Mouse (Mus musculus) frontal cortex, postnatal 10 days (tissue): ENCODE measurements at regions not wholly inside any gene's neighbourhood (a gene's known extent, or its start where the extent isn't known, plus 50 kb on each side); places are given as distances from the start of the nearest gene placed in this dataset.

Experiments used
- DNase-seq, 2 experiments: peaks; one replicate each; pipeline ENCODE4 v3.0.0; 2022; ENCODE audit warnings: low spot score in 2 of 2, mixed read lengths in 1 of 2

DNA sequence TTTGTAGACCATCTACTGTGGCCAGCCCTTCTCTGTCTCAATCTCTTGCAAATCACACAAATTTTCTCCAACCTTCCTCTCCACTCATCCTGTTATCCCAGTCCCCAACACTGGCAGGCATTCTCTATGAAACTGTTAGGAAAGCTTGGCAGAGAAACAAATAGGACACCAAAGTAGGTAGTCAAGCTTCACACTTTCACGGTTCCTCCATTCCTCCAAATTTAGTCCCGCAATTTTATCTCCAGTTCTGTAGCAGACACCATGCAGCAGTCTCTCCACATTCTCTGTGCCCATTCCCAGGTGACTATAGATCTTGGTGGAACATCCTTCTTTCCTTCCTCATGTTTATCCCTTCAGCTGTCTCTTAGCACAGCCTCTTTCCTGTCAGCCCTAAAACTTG lies 856.9 kb downstream of the Zpld1 start:
- DNase-seq = no peak

DNA sequence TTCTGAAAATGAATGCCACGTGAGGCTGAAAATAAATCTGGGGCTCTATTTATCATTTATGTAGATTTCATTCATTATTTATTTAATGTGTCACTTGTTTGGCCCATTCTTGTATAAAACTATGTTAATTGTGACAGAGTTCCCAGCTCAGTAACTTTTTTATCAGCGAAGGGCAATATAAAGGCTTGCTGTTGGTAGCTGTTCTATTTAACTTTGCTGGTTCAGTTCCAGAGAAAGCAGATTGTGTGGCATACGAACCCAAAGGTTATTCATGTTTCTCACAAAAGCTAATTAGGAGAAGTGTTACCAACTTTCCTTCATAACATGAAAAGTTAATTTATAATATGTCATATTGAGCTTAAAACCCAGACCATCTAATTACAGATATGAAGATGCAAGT lies 891.1 kb downstream of the Zpld1 start:
- DNase-seq = no peak

DNA sequence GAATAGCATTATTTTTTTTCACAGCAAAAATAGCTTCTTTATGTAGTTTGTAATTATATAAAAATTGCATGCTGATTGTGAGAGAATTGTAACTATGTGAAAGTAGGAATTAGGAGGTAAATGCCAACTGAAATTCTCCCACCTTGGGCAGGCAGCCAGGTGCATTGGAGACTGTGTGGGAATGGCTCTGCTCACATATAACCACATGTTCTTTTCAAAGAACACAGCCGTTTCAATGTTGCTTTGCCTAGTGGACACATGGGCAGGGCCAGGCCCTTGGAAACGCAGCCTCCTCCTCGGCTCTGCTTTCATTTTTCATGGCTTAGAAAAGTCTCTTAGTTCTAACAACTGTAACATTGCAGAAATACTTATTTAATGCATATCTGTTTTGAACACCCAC lies 913.8 kb downstream of the Zpld1 start:
- DNase-seq = peak in 1 of 2 experiments; percentile 5

DNA sequence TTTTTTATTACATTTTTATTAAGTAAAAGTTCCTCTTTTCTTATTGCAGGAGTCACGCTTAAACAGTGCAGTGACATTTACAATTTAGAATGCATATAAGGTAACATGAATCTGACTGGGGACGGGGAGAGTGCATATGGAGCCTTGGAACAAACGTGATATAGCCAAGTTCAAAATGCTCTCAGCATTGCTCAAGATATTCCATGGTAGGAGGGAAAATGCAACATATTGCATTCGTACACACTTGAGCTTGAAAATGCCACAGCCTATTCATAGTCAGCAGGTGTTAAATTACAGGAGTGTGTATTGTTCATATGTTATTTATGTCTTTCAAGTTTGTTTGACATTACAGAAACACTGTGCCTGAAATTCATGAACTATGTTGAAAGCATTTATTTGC lies 922.8 kb downstream of the Zpld1 start:
- DNase-seq = no peak

DNA sequence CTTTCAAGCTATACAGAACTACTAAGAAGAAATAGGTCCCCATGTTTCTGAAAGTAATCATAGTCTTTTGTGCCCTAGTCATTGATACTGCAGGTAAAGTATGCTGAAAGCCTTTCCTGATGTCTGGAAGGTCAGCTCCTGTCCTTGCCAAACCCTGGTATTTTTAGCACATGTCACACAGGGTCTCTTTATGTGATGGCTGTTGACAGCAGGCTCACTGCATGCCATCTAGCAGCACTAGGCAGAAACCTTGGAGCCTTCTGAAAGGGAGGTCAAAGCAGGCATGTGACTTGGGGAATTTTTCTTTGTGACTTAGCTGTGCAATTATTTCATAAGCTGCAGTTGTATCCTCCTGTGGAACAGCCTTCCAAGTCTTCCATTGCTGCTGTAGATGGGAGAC lies 943.4 kb downstream of the Zpld1 start:
- no peak for DNase-seq

DNA sequence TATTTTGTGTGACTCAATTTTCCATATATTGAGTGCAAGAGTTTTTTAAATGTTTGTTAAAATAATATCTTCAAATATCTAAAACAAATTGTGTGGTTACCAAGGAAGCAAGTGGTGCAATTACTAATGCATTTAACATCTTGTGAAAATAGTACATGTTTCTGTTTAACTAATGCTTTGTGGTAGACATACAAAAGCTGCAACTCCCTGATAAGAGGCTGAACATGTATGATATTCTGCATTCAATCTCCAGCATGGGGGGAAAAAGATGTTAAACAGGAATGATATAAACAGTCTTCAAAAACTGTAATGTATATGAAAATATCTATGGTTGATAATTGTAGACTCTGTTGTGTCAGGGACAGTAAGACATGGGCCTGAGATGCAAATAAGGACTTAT lies 949.0 kb downstream of the Zpld1 start:
- DNase-seq = no peak

DNA sequence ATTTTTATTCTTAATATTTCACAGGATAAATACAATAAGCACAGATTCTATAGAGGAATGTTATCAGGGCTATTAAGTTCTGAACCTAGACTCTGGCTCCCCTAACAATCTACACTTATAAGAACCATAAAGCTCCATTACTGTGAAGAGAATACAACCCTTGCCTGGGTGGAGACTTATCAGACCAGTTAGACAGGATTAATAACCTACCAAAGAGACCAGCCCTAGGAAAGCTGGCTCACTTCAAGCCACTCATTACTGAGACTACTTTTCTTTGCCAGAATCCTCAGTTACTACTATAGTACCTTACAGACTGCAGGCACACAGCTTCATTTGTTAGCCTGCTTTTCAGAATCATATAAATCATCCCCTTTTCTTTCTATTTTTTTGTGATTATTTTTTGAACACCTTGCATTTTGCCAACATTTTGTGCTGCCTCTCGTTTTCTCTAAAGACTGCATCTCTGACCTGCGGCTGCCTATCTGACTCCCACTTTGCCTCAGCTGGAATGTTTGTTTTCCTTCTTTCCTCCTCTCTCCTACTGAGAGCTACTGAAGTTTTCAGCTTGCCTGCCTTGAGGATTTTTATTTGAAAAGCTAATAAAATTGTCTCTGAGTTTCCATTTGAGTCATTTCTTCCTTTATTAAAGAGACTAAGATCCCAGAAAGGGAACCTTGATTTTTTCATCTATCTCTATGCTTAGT lies 951.5 kb downstream of the Zpld1 start:
- DNase-seq = no peak
